10 mouse cellular contexts compared by ENCODE assay signal in the genomic region with DNA sequence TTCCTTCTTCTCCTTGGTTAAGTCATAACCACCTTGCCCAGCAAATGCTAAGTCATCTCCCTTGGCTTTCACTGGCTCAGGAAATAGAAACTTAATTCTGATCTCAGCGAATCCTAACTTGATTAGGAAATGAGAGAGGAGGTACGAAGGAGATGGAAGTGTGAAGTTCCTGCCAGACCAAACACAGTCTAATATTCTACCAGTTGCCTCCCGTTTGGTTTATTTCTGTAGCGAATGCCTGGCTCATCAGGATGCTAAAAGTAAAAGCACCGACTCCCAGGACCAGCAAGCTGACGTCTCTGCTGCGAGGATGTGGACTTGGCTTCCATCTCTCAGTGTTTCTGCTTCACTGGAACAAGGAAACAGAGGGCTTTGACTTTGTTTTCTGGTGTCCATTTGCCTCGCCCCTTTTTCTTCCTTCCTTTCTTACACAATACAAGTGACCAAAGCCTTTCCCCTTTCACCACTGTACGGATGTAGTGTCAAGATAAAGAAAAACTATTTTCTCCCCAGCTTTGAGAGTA.
A peak's percentile ranks its signal among the peaks of the same experiment; 100 is the strongest.
DNase-seq lines count a peak whose midpoint lies in the region; ATAC-seq and TF ChIP-seq lines count a peak whose summit lies in the region.
"Had no signal": no experiment of that assay in that cellular context is flagged by ENCODE, and none has a peak within 500 bp of the region (broad histone marks: within the 10 kb centered on the region; RNA-seq: fewer than 3 reads in every experiment).

No protein-coding gene starts in this region.

- no peak for DNase-seq in midbrain, embryonic 10.5 days (ENCODE audit: low spot score)
- no peak for DNase-seq in midbrain, embryonic 14.5 days
- DNase-seq in heart, postnatal 4 days: peak; percentile 36
- DNase-seq in lung, postnatal 0 days (ENCODE audit: low spot score): peak; percentile 65
- no peak for DNase-seq in urinary bladder, postnatal 36 days (ENCODE audit: low spot score in 2 of 2)
- no peak for DNase-seq in testis, postnatal 10 days (ENCODE audit: low spot score)
- DNase-seq in left cerebral cortex, adult 9 months (ENCODE audit: low spot score in 2 of 2): no peak
- DNase-seq: cerebellum, postnatal 10 days; thymus, postnatal 14 days had no signal

- H3K4me2 ChIP-seq in midbrain, embryonic 14.5 days (ENCODE audit: low read length): no peak overlapping the region
- 0 out of 2 replicates have a peak overlapping the region, but pooled peaks have one; percentile 6 for H3K4me2 ChIP-seq in lung, postnatal 0 days (replicated peaks; ENCODE audit: low read depth, low read length)
- H3K4me2 ChIP-seq: neural tube, embryonic 12.5 days had no signal

- no peaks in the 10 kb centered on the region for H3K36me3 ChIP-seq in midbrain, embryonic 10.5 days
- H3K36me3 ChIP-seq in midbrain, embryonic 14.5 days (ENCODE audit: control insufficient read depth, insufficient read depth, low read length): no peaks in the 10 kb centered on the region
- no peaks in the 10 kb centered on the region for H3K36me3 ChIP-seq in lung, postnatal 0 days (ENCODE audit: insufficient read depth, low read length)
- H3K36me3 ChIP-seq: neural tube, embryonic 12.5 days had no signal

- H3K4me1 ChIP-seq in midbrain, embryonic 10.5 days: peaks cover 23% of the 10 kb centered on the region
- H3K4me1 ChIP-seq in midbrain, embryonic 14.5 days (ENCODE audit: control insufficient read depth, insufficient read depth, low read length): 0 out of 2 replicates have a peak, but pooled peaks cover 3% of the 10 kb centered on the region
- H3K4me1 ChIP-seq in lung, postnatal 0 days (ENCODE audit: insufficient read depth, low read depth, low read length): no peaks in the 10 kb centered on the region; the same call in 1 of the 2 replicates
- H3K4me1 ChIP-seq: neural tube, embryonic 12.5 days had no signal

- TF ChIP-seq CTCF in lung, postnatal 0 days (IDR thresholded peaks at IDR 0.05): no peak

- peaks cover 46% of the 10 kb centered on the region for H3K27me3 ChIP-seq in midbrain, embryonic 10.5 days (ENCODE audit: low read depth, poor library complexity, severe bottlenecking)
- no peaks in the 10 kb centered on the region for H3K27me3 ChIP-seq in midbrain, embryonic 14.5 days (ENCODE audit: control insufficient read depth, insufficient read depth, low read length)
- H3K27me3 ChIP-seq in lung, postnatal 0 days (replicated peaks; ENCODE audit: insufficient read depth, low read length): no peaks in the 10 kb centered on the region
- H3K27me3 ChIP-seq: neural tube, embryonic 12.5 days had no signal

- TF ChIP-seq EP300 in lung, postnatal 0 days (IDR thresholded peaks at IDR 0.05): peak; percentile 68

- H3K27ac ChIP-seq in midbrain, embryonic 10.5 days (replicated peaks): 0 out of 2 replicates have a peak overlapping the region, but pooled peaks have one; percentile 9
- no peak overlapping the region for H3K27ac ChIP-seq in midbrain, embryonic 14.5 days (replicated peaks; ENCODE audit: low read depth, low read length)
- H3K27ac ChIP-seq in lung, postnatal 0 days (ENCODE audit: low read length): peak overlapping the region; percentile 65
- H3K27ac ChIP-seq: neural tube, embryonic 12.5 days had no signal

- no peak overlapping the region for H3K9ac ChIP-seq in midbrain, embryonic 14.5 days (replicated peaks; ENCODE audit: low read length)
- no peak overlapping the region for H3K9ac ChIP-seq in lung, postnatal 0 days (replicated peaks; ENCODE audit: low read depth)
- H3K9ac ChIP-seq: neural tube, embryonic 12.5 days had no signal

- 72% methylated on average over 9 of the region's 9 CpGs for WGBS in midbrain, embryonic 10.5 days
- 73% methylated on average over 9 of the region's 9 CpGs for WGBS in midbrain, embryonic 14.5 days
- WGBS in lung, postnatal 0 days: 48% methylated on average over 9 of the region's 9 CpGs

- no peak overlapping the region for H3K4me3 ChIP-seq in midbrain, embryonic 10.5 days
- no peak overlapping the region for H3K4me3 ChIP-seq in midbrain, embryonic 14.5 days (replicated peaks; ENCODE audit: low read depth, low read length)
- no peak overlapping the region for H3K4me3 ChIP-seq in lung, postnatal 0 days (ENCODE audit: low read depth, low read length)
- H3K4me3 ChIP-seq: neural tube, embryonic 12.5 days had no signal

- ATAC-seq in midbrain, embryonic 14.5 days (ENCODE audit: low FRiP score, low TSS enrichment): no peak
- ATAC-seq in lung, postnatal 0 days: peak; percentile 70

- no peaks in the 10 kb centered on the region for H3K9me3 ChIP-seq in midbrain, embryonic 10.5 days (replicated peaks)
- H3K9me3 ChIP-seq in midbrain, embryonic 14.5 days (ENCODE audit: control insufficient read depth, low read length): no peaks in the 10 kb centered on the region
- no peaks in the 10 kb centered on the region for H3K9me3 ChIP-seq in lung, postnatal 0 days (ENCODE audit: low read length)
- H3K9me3 ChIP-seq: neural tube, embryonic 12.5 days had no signal

Comparison
In these comparisons a context has a peak if more than half of its experiments do, and no peak if none do; other contexts are left out.
1. DNase-seq: peak in heart, postnatal 4 days (single experiment) and lung, postnatal 0 days (single experiment); none in midbrain, embryonic 10.5 days (single experiment), midbrain, embryonic 14.5 days (single experiment), urinary bladder, postnatal 36 days (0 of 2), testis, postnatal 10 days (single experiment) and left cerebral cortex, adult 9 months (0 of 2).